Mouse (Mus musculus): ENCODE measurements around the gene Pccb.

- no peak for TF ChIP-seq CTCF (IDR thresholded peaks at IDR 0.05; ENCODE audit: borderline replicate concordance, insufficient read depth, low read length)
- no peak for TF ChIP-seq POLR2A (IDR thresholded peaks at IDR 0.05; ENCODE audit: low read depth, low read length)
Observed at GRCm38 (mm10) chr9:101052007-101052406, 17.3 kb upstream of the Pccb start.

Measured in embryonic fibroblast, embryonic 13.5 days (primary cell).